Mouse (Mus musculus) brain, embryonic 14.5 days (tissue): ENCODE measurements around the gene Grip2. TPM values are rescaled to one million over a fixed set of nuclear protein-coding genes. Genes with fewer than 3 reads are reported as not detected.

Source experiments
- DNase-seq: peaks from one replicate; pipeline ENCODE4 v3.0.0-alpha.2; 2011; ENCODE audit warnings: low read depth
- CTCF ChIP-seq: fragments of 200-500 bp; IDR thresholded peaks from 2 replicates; pipeline ENCODE4 v1.5.1; 2012; ENCODE audit warnings: inconsistent platforms, mild to moderate bottlenecking, moderate library complexity, borderline replicate concordance; ENCODE audit not compliant: insufficient read depth, insufficient read length; ENCODE audit errors: extremely low read depth
- POLR2A ChIP-seq: fragments of 200-500 bp; IDR thresholded peaks from 2 replicates; pipeline ENCODE4 v1.6.1; 2012; ENCODE audit warnings: mild to moderate bottlenecking, inconsistent platforms, borderline replicate concordance; ENCODE audit not compliant: poor library complexity, insufficient read depth, insufficient read length, severe bottlenecking; ENCODE audit errors: extremely low read depth
- polyA plus RNA-seq: library from polyadenylated mRNA; depleted of rRNA; stranded (reverse); fragments of >200 nt; gene quantifications from 2 replicates; pipeline ENCODE4 v1.2.3, GENCODE M21; 2012

Gene Grip2
- polyA plus RNA-seq, 1 experiment = 21.0 TPM

DNA sequence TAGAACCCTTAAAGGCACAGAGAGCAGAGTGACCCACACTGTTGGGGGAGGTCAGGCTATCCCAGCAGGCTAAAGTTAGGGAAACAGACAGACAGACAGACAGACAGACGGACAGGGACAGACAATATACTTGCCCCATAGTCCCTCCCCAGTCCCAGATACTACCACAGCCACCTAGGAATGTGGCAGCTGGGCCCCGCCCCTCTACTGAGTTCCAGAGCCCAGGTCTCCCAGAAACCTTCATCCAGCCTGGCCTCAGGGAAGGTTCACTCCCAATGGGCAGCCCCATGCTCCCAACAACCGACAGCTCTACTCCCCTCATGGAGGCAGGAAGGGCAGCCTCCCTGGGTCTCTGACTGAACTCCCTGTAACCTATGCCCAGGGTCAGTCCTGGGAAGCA, 31.4 kb downstream of the Grip2 start:
- TF ChIP-seq POLR2A (no peak), CTCF (no peak)
- DNase-seq = no peak

DNA sequence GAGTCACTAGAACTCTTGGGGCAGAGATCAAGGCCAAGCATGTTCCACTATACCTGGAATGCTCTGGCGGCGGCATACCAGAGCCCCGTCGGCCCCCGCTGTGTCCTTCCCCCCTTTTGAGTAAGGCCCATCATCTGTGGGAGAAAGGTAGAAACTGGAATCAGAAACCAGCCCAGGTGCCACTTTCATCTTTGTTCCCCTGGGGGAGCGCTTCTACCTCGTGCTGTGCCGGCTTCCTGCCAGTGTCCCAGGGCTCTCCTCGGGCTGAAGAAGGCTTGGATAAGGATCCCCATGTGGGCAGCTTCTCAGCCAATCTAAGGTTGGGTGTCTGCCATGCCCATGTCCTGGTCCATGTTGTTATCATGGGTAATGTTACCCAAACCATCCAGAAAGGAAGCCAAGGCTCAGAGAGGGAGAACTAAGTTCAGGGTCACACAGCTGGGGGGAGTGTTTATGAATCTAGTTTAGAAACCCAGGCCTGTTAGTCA, 38.7 kb downstream of the Grip2 start:
- TF ChIP-seq CTCF = no peak
- no peak for TF ChIP-seq POLR2A
- DNase-seq = no peak

DNA sequence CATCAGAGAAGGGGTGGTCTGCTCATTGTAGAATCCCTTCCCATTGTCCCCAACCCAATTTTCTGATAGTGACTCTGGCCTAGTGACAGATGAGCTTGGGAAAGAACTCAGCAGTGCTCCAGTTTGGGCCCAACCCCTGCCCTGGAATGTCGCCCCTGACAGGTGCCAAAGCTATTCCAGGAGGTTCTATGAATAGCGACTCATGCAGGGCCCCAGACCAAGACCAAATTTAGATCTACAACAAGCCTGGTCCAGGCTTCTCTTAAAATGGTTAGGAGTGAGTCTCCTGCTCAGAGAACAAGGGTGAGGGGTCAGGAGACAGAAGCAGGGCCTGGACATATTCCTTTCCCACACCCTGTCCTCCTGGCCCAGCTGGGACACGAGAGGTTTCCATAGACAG, 42.0 kb downstream of the Grip2 start:
- TF ChIP-seq CTCF = no peak
- TF ChIP-seq POLR2A = no peak
- no peak for DNase-seq

DNA sequence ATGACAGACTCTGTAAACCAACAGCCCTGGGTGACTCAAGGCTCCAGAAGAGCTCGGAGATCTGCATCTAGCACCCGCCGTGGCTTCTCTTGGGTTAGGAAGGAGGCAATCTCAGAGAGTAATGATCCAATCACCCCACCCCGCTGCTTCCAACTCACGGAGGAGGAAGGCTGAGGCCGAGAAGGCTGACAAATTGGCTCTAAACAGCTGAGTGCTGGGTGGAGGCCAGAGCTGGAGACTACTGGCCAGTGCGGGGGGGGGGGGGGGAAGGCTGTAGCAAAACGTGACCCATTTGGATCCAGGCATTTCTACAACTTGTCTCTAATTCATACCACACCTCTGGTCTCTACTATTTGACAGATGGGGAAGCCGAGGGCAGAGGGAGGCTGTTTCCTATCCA, 47.8 kb downstream of the Grip2 start:
- DNase-seq = no peak
- TF ChIP-seq CTCF = no peak
- no peak for TF ChIP-seq POLR2A

DNA sequence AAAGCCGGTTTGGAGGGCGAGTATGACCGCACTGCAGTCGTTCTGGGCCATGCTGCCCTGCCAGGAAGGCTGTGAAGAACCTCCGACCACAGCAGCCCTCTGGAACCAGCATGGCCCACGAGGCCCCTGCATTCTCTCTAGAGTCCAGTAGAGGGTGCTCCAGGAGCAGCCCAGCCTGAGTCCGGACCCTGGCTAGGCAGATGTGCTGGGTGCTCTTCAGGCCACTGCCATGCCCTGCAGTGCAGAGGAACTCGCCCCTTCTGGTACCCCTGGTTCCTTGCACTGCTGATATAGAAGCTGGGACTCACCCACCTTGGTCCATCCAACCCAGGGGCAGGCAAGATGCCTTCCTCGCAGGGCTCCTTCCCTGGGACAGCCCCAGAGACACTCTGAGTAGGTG, 50.5 kb downstream of the Grip2 start:
- peak; percentile 75 for DNase-seq
- TF ChIP-seq POLR2A (no peak), CTCF (peak; percentile 97)

DNA sequence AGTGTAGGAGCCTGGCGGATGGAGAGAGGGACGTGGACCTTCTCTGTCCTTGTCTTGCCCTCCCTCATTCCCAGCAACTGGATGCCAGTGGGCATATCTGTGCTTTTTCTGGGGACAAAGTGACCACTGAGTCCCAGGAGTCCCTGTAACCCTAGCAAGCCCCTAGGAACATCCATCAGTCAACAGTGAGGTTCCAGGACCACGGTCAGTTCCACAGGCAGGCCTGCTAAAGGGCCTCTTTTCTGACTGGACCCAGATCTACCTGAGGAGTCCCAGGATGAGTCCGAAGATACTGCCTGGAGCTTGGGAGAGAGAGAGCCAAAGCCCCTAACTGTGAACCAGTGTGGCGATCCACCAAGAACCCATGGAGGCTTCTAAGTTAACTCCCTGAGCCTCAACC, 53.1 kb downstream of the Grip2 start:
- no peak for DNase-seq
- TF ChIP-seq POLR2A (no peak), CTCF (no peak)

DNA sequence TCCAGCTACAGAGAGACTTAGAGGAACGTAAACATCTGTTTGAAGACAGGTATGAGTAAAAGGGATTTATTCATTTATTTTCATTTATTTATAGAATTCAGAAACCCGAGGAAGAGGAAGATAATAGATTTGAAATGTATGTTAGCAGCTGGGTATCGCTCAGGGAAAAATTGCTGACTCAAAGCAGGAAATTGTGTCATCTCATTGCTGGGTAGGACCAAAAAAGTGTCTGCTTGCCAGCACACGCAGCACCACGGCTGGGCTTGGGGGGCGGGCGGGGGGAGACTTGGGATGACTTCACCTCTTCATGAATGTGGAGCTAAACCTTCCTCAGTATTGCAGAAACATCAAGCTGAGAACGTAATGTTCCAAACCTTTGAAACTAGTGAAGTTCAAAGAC, 59.5 kb downstream of the Grip2 start:
- no peak for DNase-seq
- TF ChIP-seq POLR2A = no peak

DNA sequence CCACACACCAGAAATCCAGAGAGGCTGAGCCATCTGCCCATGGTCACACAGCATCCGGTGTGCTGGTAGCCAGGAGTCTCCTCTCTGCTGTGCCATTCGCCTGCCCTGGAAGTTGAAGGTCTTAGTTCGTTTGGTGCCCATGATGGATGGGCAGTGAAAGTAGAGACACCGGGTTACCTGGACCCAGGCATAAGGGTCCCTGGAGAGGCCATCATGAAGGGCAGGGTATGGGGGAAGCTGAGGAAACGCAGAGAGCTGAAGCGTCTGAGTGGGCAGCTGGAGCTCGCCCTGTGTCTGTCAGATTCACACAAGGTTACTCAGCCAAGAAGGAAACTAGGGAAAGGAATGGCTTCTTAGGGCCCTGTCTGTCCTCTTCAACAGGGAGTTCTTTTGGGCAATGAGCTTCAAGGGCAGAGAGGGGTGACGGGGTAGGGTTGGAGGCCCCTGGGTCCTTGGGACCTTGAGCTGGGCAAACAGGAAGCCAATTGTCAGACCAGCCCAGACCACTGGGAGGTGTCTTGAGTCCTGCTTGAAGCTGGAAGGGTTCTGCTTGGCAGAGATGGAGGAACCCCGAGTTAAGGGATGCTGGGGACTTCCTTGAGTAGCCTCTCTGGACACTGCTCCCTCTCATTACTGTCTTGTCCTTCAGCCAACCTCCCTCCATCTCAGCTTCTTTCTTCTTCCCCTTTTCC, 64.9 kb downstream of the Grip2 start:
- no peak for DNase-seq
- no peak for TF ChIP-seq POLR2A
- TF ChIP-seq CTCF = peak; percentile 37; the same call in 1 of the 2 replicates

DNA sequence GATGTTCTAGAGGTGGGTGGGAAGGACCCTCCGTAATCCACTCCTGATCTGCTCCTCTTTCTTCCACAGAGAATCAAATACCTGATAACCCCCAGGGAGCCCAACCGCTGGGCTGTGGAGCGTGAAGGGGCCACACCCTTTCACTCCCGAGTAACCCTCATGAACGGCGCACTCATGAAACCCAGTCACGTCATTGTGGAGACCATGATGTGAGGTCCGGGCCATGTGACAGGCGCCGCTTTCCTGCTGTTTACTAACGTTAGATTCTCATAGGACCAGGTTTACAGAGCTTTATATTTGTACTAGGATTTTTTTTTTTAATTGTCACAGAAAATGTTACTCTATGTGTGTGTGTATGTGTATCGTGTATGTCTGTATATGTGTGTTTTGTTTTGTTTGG, 72.2 kb downstream of the Grip2 start:
- no peak for DNase-seq
- no peak for TF ChIP-seq POLR2A
- no peak for TF ChIP-seq CTCF

DNA sequence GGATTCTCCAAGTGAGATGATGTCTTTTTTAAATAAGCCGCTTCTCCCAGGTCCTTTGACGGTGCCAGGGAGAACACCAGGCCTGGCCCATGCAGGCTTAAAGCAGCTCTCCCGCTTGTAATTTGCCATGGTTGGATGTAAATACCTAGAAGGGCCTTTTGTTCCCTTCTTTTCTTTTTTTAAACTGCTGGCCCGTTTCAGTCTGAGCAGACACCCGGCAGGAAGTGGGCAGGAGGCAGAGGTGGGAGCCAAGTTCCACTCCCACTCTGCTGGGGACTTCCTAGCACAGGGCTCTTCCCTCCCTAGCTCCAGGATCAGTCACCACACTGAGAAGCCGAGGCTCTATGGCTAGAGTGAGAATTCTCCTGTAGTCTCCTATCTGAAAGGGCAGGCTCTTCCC, 73.0 kb downstream of the Grip2 start:
- TF ChIP-seq POLR2A (no peak), CTCF (no peak)
- peak; percentile 24 for DNase-seq

DNA sequence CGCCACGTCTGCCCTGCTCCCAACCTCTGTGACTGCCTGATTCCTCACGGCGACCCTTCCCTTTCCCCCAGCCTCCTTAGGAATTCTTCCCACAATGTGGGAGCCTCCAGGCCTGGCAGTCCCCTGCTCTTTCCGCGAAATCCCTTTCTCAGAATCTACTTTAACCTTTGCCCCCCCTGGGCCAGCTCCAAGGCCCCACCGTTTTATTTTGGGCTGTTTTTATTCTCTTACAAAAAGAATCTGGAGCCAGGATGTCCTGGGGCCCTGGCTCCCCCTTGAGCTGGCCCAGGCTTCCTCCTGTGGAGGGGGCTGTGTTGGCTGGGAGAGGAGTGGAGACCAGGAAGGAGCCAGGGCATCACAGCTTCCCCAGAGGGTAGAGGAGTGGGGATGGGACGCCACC, 74.2 kb downstream of the Grip2 start:
- no peak for TF ChIP-seq POLR2A
- no peak for TF ChIP-seq CTCF
- DNase-seq = no peak

DNA sequence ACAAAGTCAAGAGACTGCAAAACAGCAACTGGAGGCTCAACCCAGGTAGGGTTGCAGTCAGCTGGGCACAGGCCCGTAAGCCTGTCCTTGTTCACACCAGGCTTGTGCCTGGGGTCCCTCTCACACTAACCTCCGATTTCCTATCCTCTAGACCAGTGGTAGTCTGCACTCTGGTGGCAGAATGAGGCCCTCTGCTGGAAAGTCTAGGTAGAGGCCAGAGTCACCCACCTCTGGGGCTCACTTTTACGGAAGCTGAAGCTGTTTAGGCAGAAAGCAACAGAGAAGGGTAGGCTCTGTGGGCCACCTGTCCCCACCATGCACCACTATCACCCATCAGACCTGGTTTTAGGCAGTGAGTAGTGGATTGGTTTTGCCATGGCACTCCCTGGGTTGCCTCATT, 76.1 kb downstream of the Grip2 start:
- DNase-seq = no peak
- TF ChIP-seq CTCF (peak; percentile 47; the same call in 1 of the 2 replicates), POLR2A (no peak)
